Mouse (Mus musculus) bone marrow, adult 2 months (tissue): ENCODE measurements at regions not wholly inside any gene's neighbourhood (a gene's known extent, or its start where the extent isn't known, plus 50 kb on each side); places are given as distances from the start of the nearest gene placed in this dataset.

ENCODE experiments used
- CTCF ChIP-seq: fragments of 200-500 bp; IDR thresholded peaks from 2 replicates; pipeline ENCODE4 v1.5.1; 2011; ENCODE audit warnings: low read length, control low read depth; ENCODE audit not compliant: control insufficient read depth, insufficient read depth
- POLR2A ChIP-seq: fragments of 200-500 bp; IDR thresholded peaks from 2 replicates; pipeline ENCODE4 v1.6.1; 2011; ENCODE audit warnings: low read depth, mild to moderate bottlenecking, control low read depth, low read length, borderline replicate concordance; ENCODE audit not compliant: control insufficient read depth

GRCm38 (mm10) chr19:14883707-14884421, 286.0 kb upstream of the Tle4 start:
- TF ChIP-seq CTCF (no peak), POLR2A (no peak)
